Mouse (Mus musculus) erythroblast, embryonic 14.5 days (primary cell): ENCODE results near the gene Dock6. TPM values are rescaled to one million over a fixed set of nuclear protein-coding genes. Genes with fewer than 3 reads are reported as not detected.
"Not testable (repeated sequence)": the region's sequence is repeated elsewhere in the genome, so short reads cannot be mapped to it uniquely, and the experiment has no call there.

Experiments
- H3K27me3 ChIP-seq: 2 replicates; pipeline ENCODE4 v1.6.1; 2012; ENCODE audit warnings: inconsistent platforms; ENCODE audit not compliant: control insufficient read depth
- H3K36me3 ChIP-seq: 2 replicates; pipeline ENCODE4 v1.6.1; 2012; ENCODE audit warnings: mild to moderate bottlenecking, inconsistent platforms; ENCODE audit not compliant: control insufficient read depth
- H3K4me1 ChIP-seq: 2 replicates; pipeline ENCODE4 v1.6.1; 2012; ENCODE audit warnings: inconsistent platforms; ENCODE audit not compliant: control insufficient read depth
- H3K4me3 ChIP-seq: replicated peaks from 2 replicates; pipeline ENCODE3; 2012; ENCODE audit warnings: moderate library complexity, mild to moderate bottlenecking, inconsistent platforms
- H3K9me3 ChIP-seq: 2 replicates; pipeline ENCODE4 v1.6.1; 2012; ENCODE audit warnings: low read length, inconsistent platforms, mixed read lengths; ENCODE audit not compliant: control insufficient read depth
- GATA1 ChIP-seq: IDR thresholded peaks from 2 replicates; pipeline ENCODE4 v1.6.1; 2012; ENCODE audit warnings: low read length, inconsistent platforms, mixed read lengths
- TAL1 ChIP-seq: IDR thresholded peaks from 3 replicates; pipeline ENCODE4 v1.6.1; 2012; ENCODE audit warnings: low read length, inconsistent platforms, mixed read lengths
- polyA plus RNA-seq: library from polyadenylated mRNA; stranded (reverse); fragments of >175 nt; gene quantifications from 2 replicates; pipeline ENCODE4 v1.2.3, GENCODE M21; 2012

Dock6 gene
- 0.06 and 0.08 TPM in 2 replicates for polyA plus RNA-seq

DNA sequence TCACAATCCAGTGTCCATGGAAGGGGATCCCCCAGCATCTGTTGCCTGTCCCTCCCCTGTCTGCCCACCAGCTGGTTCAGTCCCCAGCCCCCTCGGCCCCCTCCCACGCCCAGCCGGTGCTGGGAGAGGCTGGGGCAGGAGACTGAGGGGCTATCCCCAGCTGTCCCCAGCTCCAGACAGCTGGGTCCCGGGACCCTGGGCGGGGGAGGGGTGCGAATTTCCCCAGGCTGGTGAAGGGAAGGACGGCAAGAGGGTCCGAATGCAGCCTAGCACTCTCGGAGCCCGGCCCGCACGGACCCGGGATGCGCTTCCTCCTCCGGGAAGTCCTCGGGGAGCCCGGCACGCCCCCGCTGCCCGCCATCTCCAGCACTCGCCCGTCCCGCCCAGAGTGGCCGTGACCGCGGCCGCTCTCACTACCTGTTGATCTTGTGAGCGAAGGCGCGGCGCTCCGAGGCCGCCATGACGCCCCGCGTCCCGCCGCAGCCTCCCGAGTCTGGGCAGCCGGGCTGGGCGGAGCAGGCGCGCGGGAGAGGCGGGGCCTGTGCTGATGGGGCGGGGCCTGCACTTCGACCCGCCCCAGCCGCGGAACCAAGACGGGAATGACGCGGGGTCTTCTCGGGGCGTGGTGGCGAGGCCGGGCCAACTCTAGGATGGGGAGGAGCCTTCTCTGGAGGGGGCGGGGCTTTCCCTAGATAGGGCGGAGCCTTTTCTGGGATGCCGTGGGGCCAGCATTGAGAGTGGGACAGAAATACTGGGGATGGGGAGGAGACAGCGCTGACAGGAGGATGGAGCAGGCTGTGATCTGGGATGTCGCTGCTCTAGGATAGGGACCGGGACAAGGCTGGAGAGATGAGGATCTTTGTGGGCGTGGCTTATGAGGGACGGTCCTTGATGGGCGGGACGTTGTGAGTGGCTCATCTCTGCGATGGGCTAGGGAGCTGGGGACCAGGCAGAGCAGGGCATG lies at the start of gene Dock6:
Gene Dock6, minus strand, starts transcription at position 508 of the 964 bp plus-strand sequence.
- Histone ChIP-seq H3K27me3 (0 out of 2 replicates have a peak, but pooled peaks cover 2% of the 10 kb centered on the region), H3K9me3 (peaks cover 5% of the 10 kb centered on the region; the same call in 1 of the 2 replicates), H3K36me3 (no peaks in the 10 kb centered on the region), H3K4me1 (peaks cover 18% of the 10 kb centered on the region), H3K4me3 (peak within 1 kb of the TSS; percentile 70)
- no peak for TF ChIP-seq GATA1
- TF ChIP-seq TAL1, result no peak

DNA sequence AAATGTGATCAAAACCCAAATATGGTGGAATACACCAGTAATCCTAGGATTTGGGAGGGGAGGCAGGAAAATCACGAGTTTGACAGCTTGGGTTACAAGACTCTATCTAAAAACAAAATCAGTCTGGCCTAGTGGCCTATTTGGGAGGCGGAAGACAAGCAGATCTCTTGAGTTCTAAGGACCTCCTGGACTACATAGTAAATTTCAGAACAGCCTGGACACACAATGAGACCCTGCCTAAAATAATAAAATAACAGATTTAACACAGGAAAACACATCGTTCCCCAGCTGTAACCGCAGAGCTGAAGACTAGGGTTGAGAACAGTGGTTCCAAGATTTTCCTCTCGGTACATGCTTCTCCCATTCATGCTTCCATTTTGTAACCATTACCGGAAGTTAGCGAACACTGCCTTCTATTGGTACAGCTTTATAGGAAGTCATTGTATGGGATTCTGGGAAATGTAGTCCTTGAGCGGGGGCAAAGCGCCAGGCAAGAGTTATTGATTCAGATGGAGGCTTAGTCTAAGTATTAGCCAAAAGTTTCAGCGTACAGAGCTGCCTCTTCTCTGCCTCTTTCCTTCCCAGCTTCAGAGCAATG lies 48.9 kb upstream of the Dock6 start:
- Histone ChIP-seq H3K9me3 (no peaks in the 10 kb centered on the region), H3K36me3 (no peaks in the 10 kb centered on the region), H3K4me3 (peak overlapping the region; percentile 52), H3K4me1 (peaks cover 2% of the 10 kb centered on the region), H3K27me3 (peaks cover 5% of the 10 kb centered on the region)
- TF ChIP-seq GATA1 (no peak), TAL1 (no peak)

DNA sequence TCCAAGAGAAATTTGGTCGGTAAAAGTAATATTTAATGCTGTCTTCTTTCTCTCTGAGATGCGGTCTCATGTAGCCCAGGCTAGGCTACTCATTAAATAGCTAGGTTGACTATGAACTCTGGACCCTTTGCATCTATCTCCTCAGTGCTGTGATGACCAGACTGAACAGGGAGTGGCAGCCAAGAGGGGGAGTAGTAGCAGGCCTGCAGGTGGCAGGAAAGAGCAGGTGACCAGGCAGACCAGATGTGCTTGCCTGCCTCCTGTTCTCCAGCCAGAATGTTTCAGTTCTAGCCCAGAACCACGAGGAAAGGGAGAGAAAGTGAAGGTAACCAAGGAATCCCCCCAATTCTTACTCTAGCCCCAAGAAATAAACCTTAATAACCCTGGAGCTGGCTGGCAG lies 36.8 kb upstream of the Dock6 start:
- H3K4me3 ChIP-seq, result no peak overlapping the region
- TF ChIP-seq GATA1 (no peak), TAL1 (no peak)
- no peaks in the 10 kb centered on the region for H3K36me3 ChIP-seq
- no peaks in the 10 kb centered on the region for H3K9me3 ChIP-seq
- peaks cover 2% of the 10 kb centered on the region; the same call in 1 of the 2 replicates for H3K27me3 ChIP-seq
- no peaks in the 10 kb centered on the region for H3K4me1 ChIP-seq

DNA sequence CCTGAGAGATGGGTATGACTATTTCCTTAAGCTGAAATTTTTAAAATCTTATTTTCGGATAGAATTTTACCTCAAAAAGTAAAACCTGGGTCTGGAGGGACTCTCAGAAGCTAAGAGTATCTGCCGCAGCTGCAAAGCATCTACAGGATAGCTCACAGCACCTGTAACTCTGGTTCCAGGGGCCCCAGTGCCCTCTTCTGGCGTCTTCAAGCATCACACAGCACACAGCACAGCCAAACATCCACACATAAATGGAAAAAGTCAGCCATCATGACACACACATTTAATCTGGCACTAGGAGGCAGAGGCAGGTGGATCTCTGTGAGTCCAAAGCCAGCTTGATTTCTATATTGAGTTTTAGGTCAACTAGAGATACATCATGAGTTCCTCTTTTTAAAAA lies 24.2 kb upstream of the Dock6 start:
- Histone ChIP-seq H3K36me3 (no peaks in the 10 kb centered on the region), H3K9me3 (peaks cover 12% of the 10 kb centered on the region), H3K4me1 (no peaks in the 10 kb centered on the region), H3K4me3 (no peak overlapping the region), H3K27me3 (no peaks in the 10 kb centered on the region; the same call in 1 of the 2 replicates)
- TF ChIP-seq TAL1 (no peak), GATA1 (no peak)

DNA sequence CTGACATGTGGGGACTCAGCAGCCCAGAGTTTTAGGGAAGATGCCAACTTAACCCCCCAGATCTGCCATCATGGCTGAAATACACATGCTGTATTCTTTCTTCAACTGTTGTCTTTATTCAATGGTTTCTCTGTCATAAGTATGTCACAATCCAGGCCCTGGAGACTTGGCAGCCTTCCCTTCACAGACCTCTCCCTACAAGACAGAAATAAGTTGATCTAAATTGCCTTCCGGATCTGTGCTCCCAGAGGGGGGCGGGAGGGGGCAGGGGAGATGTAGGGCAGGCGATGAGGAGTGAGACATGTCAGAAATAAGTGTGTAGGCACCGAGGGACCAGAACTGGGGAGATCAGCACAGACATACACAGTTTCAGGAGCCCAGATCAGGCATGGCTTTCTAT lies 19.8 kb upstream of the Dock6 start:
- Histone ChIP-seq H3K36me3 (no peaks in the 10 kb centered on the region), H3K27me3 (no peaks in the 10 kb centered on the region; the same call in 1 of the 2 replicates), H3K9me3 (no peaks in the 10 kb centered on the region), H3K4me1 (peaks cover 2% of the 10 kb centered on the region; the same call in 1 of the 2 replicates), H3K4me3 (no peak overlapping the region)
- TF ChIP-seq GATA1 (no peak), TAL1 (no peak)

DNA sequence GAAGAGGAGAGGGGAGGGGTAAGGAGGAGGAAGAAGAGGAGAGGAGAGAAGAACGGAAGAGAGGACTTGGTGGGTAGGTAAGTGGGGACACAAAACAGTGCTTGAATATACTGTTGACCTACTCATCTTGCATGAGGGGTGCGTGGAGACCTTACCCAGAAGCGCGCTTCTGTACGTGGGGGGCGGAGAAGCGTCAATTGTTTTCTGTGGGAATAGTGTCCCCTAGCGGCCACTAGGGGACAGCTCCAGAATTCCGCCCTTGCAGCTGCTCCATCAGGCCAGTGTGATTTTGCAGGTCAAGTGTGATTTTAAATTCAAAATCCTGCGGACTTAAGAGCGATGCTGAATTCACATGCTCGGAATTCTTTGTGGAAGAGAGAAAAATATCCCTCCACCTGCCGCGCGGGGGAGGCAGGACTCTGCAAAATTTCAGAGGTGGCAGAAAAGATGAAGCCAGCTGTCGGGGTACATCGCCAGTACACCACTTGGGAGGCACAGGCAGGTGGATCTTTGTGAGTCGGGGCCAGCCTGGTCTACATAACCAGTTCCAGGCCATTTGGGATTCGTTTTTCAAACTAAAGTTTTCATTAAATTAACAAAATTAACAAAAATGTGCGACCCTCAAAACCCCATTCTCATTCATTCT lies 18.6 kb upstream of the Dock6 start:
- peaks cover 2% of the 10 kb centered on the region; the same call in 1 of the 2 replicates for H3K4me1 ChIP-seq
- TF ChIP-seq GATA1 (no peak), TAL1 (no peak)

DNA sequence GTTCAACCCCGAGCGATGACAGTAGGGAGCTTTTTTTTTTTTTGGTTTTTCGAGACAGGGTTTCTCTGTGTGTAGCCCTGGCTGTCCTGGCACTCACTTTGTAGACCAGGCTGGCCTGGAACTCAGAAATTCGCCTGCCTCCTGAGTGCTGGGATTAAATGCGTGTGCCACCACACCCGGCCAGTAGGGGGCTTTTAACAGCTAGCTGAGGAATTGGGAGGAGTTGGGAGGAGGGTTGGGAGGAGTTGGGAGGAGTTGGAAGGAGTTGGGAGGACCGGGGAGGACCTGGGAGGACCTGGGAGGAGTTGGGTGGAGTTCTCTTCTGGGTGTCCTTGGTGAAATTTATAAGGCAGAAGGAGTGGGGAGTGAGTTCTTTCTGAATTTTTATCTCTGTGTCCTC lies 16.9 kb upstream of the Dock6 start:
- not testable (repeated sequence) for H3K9me3 ChIP-seq, H3K27me3 ChIP-seq

More for the DNA sequence above, 18.6 kb upstream of the Dock6 start:
- Histone ChIP-seq H3K36me3 (no peaks in the 10 kb centered on the region), H3K27me3 (no peaks in the 10 kb centered on the region; the same call in 1 of the 2 replicates), H3K9me3 (no peaks in the 10 kb centered on the region), H3K4me3 (no peak overlapping the region)

DNA sequence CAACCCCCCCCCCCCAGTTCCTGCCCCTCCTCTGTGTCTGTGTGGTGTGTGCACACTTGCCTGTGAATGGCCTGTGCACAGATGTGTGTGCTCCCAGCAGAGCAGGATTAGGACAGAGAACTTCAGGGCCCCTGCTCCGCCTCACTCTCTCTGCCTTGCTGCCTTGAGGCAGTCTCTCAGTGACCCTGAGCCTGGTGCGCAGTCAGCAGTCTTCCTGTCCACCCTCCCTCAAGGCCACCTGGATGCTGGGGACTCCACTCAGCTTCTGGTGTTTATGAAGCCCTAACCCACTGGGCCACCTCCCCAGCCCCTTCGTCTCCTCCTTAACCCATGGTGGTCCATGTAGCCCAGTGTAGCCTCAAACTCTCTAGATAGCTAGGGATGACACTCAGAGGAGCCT lies 15.3 kb upstream of the Dock6 start:
- no peak for TF ChIP-seq TAL1
- no peak for TF ChIP-seq GATA1
- H3K9me3 ChIP-seq, result no peaks in the 10 kb centered on the region
- no peak overlapping the region for H3K4me3 ChIP-seq
- H3K4me1 ChIP-seq, result peaks cover 2% of the 10 kb centered on the region; the same call in 1 of the 2 replicates
- no peaks in the 10 kb centered on the region; the same call in 1 of the 2 replicates for H3K27me3 ChIP-seq
- H3K36me3 ChIP-seq, result no peaks in the 10 kb centered on the region

More for the DNA sequence above, 16.9 kb upstream of the Dock6 start:
- H3K4me1 ChIP-seq, H3K36me3 ChIP-seq, H3K4me3 ChIP-seq: not testable (repeated sequence)

DNA sequence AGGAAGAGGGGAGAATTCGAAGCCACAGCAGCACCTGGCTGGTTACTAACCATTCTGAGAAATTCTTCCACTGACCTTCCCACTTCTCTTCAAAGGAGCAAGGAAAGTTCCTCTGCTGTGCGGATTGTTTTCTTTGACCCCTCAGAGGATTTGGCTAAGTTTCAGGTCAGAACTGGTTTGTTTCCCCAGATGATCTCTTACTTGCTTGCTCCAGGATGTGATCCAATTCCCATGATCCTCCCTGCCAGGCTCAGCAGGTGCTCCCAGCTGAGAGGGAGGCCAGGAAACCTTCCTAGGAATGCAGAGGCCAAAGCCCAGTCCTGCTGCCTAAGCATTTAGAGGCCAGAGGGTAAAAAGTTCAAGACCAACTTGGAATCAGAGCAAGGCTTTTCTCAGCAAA lies 14.2 kb upstream of the Dock6 start:
- Histone ChIP-seq H3K27me3 (no peaks in the 10 kb centered on the region), H3K9me3 (peaks cover 2% of the 10 kb centered on the region), H3K4me1 (peaks cover 2% of the 10 kb centered on the region; the same call in 1 of the 2 replicates), H3K36me3 (no peaks in the 10 kb centered on the region), H3K4me3 (no peak overlapping the region)
- TF ChIP-seq TAL1, result no peak
- no peak for TF ChIP-seq GATA1
